ENCODE assay signal across 7 mouse cellular contexts in the genomic region with DNA sequence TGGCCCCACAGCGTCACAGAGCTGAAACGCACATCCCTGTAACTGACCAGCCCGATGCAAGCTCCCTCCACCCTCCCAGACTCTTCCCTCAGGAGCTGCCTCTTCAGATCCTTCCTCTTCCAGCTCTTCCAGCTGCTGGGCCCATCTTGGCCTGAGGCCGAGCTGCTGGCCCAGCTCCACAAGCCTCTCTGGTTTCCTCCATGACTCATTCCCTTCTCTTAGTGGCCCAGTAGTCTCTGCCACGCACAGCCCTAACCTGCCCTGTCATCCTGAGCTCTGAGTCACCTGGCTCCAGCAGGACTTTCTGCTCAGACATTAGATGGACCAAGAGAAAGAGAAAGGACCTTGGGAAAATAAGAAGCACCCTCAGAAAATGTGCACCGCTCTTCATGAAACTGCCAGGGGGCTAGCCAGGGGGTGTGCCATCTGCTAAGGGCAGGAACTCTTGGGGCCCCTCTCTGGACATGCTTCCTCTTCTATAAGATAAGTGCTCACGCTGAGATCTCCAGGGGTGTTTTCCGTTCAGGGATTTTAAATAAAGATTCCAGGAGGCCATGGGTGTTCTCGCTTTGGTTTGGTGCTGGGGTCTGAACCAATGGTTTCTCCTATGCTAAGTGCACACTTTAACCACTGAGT. TPM values are rescaled to one million over a fixed set of nuclear protein-coding genes. Genes with fewer than 3 reads are reported as not detected.
DNase-seq lines count a peak whose midpoint lies in the region; ATAC-seq and TF ChIP-seq lines count a peak whose summit lies in the region.

No protein-coding gene starts in this region.

- H3K9me3 ChIP-seq in heart, embryonic 13.5 days = no peaks in the 10 kb centered on the region

- TF ChIP-seq CTCF in Patski (IDR thresholded peaks at IDR 0.05) = no peak
- no peak for TF ChIP-seq CTCF in liver, adult 2 months (IDR thresholded peaks at IDR 0.05; ENCODE audit: low read depth, low read length)
- no peak for TF ChIP-seq CTCF in small intestine, adult 2 months (IDR thresholded peaks at IDR 0.05; ENCODE audit: extremely low read depth, insufficient read length, insufficient replicate concordance, low read depth, low read length)

- no peak overlapping the region for H3K9ac ChIP-seq in heart, embryonic 13.5 days
- no peak overlapping the region for H3K9ac ChIP-seq in liver, adult 2 months (ENCODE audit: low read depth, low read length)

- no peaks in the 10 kb centered on the region for H3K36me3 ChIP-seq in heart, embryonic 13.5 days
- H3K36me3 ChIP-seq in liver, adult 2 months (ENCODE audit: control insufficient read depth, insufficient read depth, low read length) = no peaks in the 10 kb centered on the region
- no peaks in the 10 kb centered on the region for H3K36me3 ChIP-seq in small intestine, adult 2 months (ENCODE audit: control insufficient read depth, insufficient read depth, low read length)

- POLR2A ChIA-PET in Patski (lab: Charles Lee) = interaction anchor here (0.9 kb wide), 1 partner anchor 18 kb away, joined by 3 read pairs; no protein-coding TSS in a partner anchor

- CTCF ChIA-PET in Patski (lab: Charles Lee) = interaction anchor here (1.3 kb wide), 1 partner anchor 18 kb away, joined by 4 read pairs; no protein-coding TSS in a partner anchor

- peak overlapping the region; percentile 48 for H3K27ac ChIP-seq in heart, embryonic 13.5 days (replicated peaks)
- no peak overlapping the region for H3K27ac ChIP-seq in liver, adult 2 months (replicated peaks; ENCODE audit: insufficient read depth, low read depth, low read length)
- peak overlapping the region; percentile 87 for H3K27ac ChIP-seq in small intestine, adult 2 months (ENCODE audit: insufficient read depth, low read depth, low read length)

- peak overlapping the region; percentile 37; the same call in 1 of the 2 replicates for H3K4me2 ChIP-seq in heart, embryonic 13.5 days

- TF ChIP-seq POLR2A in liver, adult 2 months (IDR thresholded peaks at IDR 0.05; ENCODE audit: extremely low read depth, insufficient read depth, low read length) = no peak
- TF ChIP-seq POLR2A in small intestine, adult 2 months (IDR thresholded peaks at IDR 0.05; ENCODE audit: low read depth, low read length) = 0 out of 2 replicates have a peak, but pooled peaks have one; percentile 6

- DNase-seq in Patski (ENCODE audit: low read depth, low spot score) = peak; percentile 83
- DNase-seq in adrenal gland, postnatal 4 days (ENCODE audit: low spot score in 2 of 2) = peak; percentile 46 to 48
- peak; percentile 41 for DNase-seq in liver, adult 2 months (ENCODE audit: extremely low read depth, low read depth, low spot score)
- DNase-seq in spleen, postnatal 14 days (ENCODE audit: low spot score in 2 of 2) = no peak
- DNase-seq in frontal cortex, postnatal 14 days (ENCODE audit: low spot score in 2 of 2) = no peak

- H3K79me2 ChIP-seq in liver, adult 2 months (ENCODE audit: control insufficient read depth, insufficient read depth, low read length) = no peaks in the 10 kb centered on the region

- in situ Hi-C loops in Patski (cut with MboI; ENCODE audit: low pct_unique_long_range_greater_than_20kb) = no loop called here

- ATAC-seq in Patski = peak; percentile 93
- peak; percentile 75; the same call in 1 of the 2 replicates for ATAC-seq in heart, embryonic 13.5 days (ENCODE audit: extremely low read depth, insufficient number of reproducible peaks, low FRiP score, low TSS enrichment)

- H3K4me3 ChIP-seq in heart, embryonic 13.5 days = no peak overlapping the region
- H3K4me3 ChIP-seq in liver, adult 2 months (ENCODE audit: insufficient read depth, low read depth, low read length) = no peak overlapping the region
- no peak overlapping the region for H3K4me3 ChIP-seq in small intestine, adult 2 months (ENCODE audit: low read depth, low read length)

- peaks cover 12% of the 10 kb centered on the region for H3K4me1 ChIP-seq in heart, embryonic 13.5 days
- H3K4me1 ChIP-seq in liver, adult 2 months (ENCODE audit: control insufficient read depth, insufficient read depth, low read length) = peaks cover 14% of the 10 kb centered on the region
- H3K4me1 ChIP-seq in small intestine, adult 2 months (ENCODE audit: control insufficient read depth, insufficient read depth, insufficient read length, low read length) = peaks cover 14% of the 10 kb centered on the region

- no peaks in the 10 kb centered on the region for H3K27me3 ChIP-seq in Patski
- no peaks in the 10 kb centered on the region for H3K27me3 ChIP-seq in heart, embryonic 13.5 days (replicated peaks)
- H3K27me3 ChIP-seq in liver, adult 2 months (ENCODE audit: control insufficient read depth, insufficient read depth, low read length) = no peaks in the 10 kb centered on the region
- H3K27me3 ChIP-seq in small intestine, adult 2 months (ENCODE audit: control insufficient read depth, insufficient read depth, low read length) = no peaks in the 10 kb centered on the region

- WGBS in heart, embryonic 13.5 days = 55% methylated on average over 9 of the region's 9 CpGs
- WGBS in liver, adult 2 months = 64% methylated on average over 9 of the region's 9 CpGs
- 23% methylated on average over 9 of the region's 9 CpGs for WGBS in small intestine, adult 2 months

RNA-seq across cellular contexts. Expression of a gene that starts 18.1 kb away (rescaled TPM):
- polyA plus RNA-seq in Patski (2021) = 364 TPM
- total RNA-seq in adrenal gland, postnatal 4 days (2021) = 100 to 1,000 TPM; 418 to 439 TPM
- 722 and 777 TPM in 2 replicates for polyA plus RNA-seq in heart, embryonic 13.5 days (2015; fragmentation: Nextera tagmentation; extraction: Ambion mirVana)
- 271 and 286 TPM in 2 replicates for total RNA-seq in liver, adult 2 months (2014; rRNA removed)
- polyA plus RNA-seq in liver, adult 2 months (2012; rRNA removed) = 165 and 177 TPM in 2 replicates
- polyA plus RNA-seq in small intestine, adult 2 months (2012; rRNA removed) = 63.8 and 77.3 TPM in 2 replicates

RNA-seq across cellular contexts. Expression of a gene that starts 18.6 kb away (rescaled TPM):
- 128 TPM for polyA plus RNA-seq in Patski (2021)
- 100 to 1,000 TPM; 132 to 136 TPM for total RNA-seq in adrenal gland, postnatal 4 days (2021)
- 120 TPM in 2 replicates for polyA plus RNA-seq in heart, embryonic 13.5 days (2015; fragmentation: Nextera tagmentation; extraction: Ambion mirVana)
- total RNA-seq in liver, adult 2 months (2014; rRNA removed) = 41.1 and 57.2 TPM in 2 replicates
- polyA plus RNA-seq in liver, adult 2 months (2012; rRNA removed) = 19.5 and 21.5 TPM in 2 replicates
- polyA plus RNA-seq in small intestine, adult 2 months (2012; rRNA removed) = 44.8 and 62.5 TPM in 2 replicates

RNA-seq across cellular contexts. Expression of a gene that starts 30.4 kb away (rescaled TPM):
- 59.6 TPM for polyA plus RNA-seq in Patski (2021)
- 10 to 100 TPM; 37.4 to 43.2 TPM for total RNA-seq in adrenal gland, postnatal 4 days (2021)
- polyA plus RNA-seq in heart, embryonic 13.5 days (2015; fragmentation: Nextera tagmentation; extraction: Ambion mirVana) = 22.1 and 25.4 TPM in 2 replicates
- total RNA-seq in liver, adult 2 months (2014; rRNA removed) = 18.6 and 22.8 TPM in 2 replicates
- polyA plus RNA-seq in liver, adult 2 months (2012; rRNA removed) = 5.6 and 6.8 TPM in 2 replicates
- 2.2 and 6.7 TPM in 2 replicates for polyA plus RNA-seq in small intestine, adult 2 months (2012; rRNA removed)

RNA-seq across cellular contexts. Expression of a gene that starts 33.4 kb away (rescaled TPM):
- 11.2 TPM for polyA plus RNA-seq in Patski (2021)
- 1 to 10 TPM; 1.7 to 3.0 TPM for total RNA-seq in adrenal gland, postnatal 4 days (2021)
- 2.1 TPM in 2 replicates for polyA plus RNA-seq in heart, embryonic 13.5 days (2015; fragmentation: Nextera tagmentation; extraction: Ambion mirVana)
- total RNA-seq in liver, adult 2 months (2014; rRNA removed) = 1.0 and 1.1 TPM in 2 replicates
- polyA plus RNA-seq in liver, adult 2 months (2012; rRNA removed) = 0.51 and 0.98 TPM in 2 replicates
- polyA plus RNA-seq in small intestine, adult 2 months (2012; rRNA removed) = 0.34 and 0.47 TPM in 2 replicates

RNA-seq across cellular contexts. Expression of a gene that starts 44.7 kb away (rescaled TPM):
- polyA plus RNA-seq in Patski (2021) = 36.8 TPM
- 10 to 100 TPM; 33.4 to 35.9 TPM for total RNA-seq in adrenal gland, postnatal 4 days (2021)
- 26.5 and 28.4 TPM in 2 replicates for polyA plus RNA-seq in heart, embryonic 13.5 days (2015; fragmentation: Nextera tagmentation; extraction: Ambion mirVana)
- total RNA-seq in liver, adult 2 months (2014; rRNA removed) = 6.5 and 7.9 TPM in 2 replicates
- polyA plus RNA-seq in liver, adult 2 months (2012; rRNA removed) = 6.3 and 9.6 TPM in 2 replicates
- polyA plus RNA-seq in small intestine, adult 2 months (2012; rRNA removed) = 6.5 and 19.8 TPM in 2 replicates

Comparison
In these comparisons a context has a peak if more than half of its experiments do, and no peak if none do; other contexts are left out.
1. DNase-seq: peak in Patski (single experiment), adrenal gland, postnatal 4 days (2 of 2) and liver, adult 2 months (single experiment); none in spleen, postnatal 14 days (0 of 2) and frontal cortex, postnatal 14 days (0 of 2).